Mouse (Mus musculus) heart, adult 2 months (tissue): ENCODE measurements around the gene Olah.

ENCODE experiments used
- CTCF ChIP-seq: fragments of 200-600 bp; IDR thresholded peaks from 2 replicates; pipeline ENCODE4 v1.8.1; 2022; ENCODE audit warnings: antibody characterized with exemption, mild to moderate bottlenecking, moderate library complexity
- POLR2A ChIP-seq: fragments of 200-500 bp; IDR thresholded peaks from 2 replicates; pipeline ENCODE4 v1.6.1; 2011; ENCODE audit warnings: mild to moderate bottlenecking, low read depth, low read length, control low read depth; ENCODE audit not compliant: insufficient read depth

GRCm38 (mm10) chr2:3415676-3416075 lies 18.7 kb upstream of the Olah start:
- no peak for TF ChIP-seq POLR2A
- TF ChIP-seq CTCF, result no peak
